Mouse (Mus musculus) cerebellum, postnatal 10 days (tissue): Measurements from ENCODE around the gene Cypt1.

ENCODE experiments used
- DNase-seq, 2 experiments: peaks; one replicate each; pipeline ENCODE4 v3.0.0; 2021; ENCODE audit warnings: mixed read lengths in 2 of 2

The Cypt1 gene

DNA sequence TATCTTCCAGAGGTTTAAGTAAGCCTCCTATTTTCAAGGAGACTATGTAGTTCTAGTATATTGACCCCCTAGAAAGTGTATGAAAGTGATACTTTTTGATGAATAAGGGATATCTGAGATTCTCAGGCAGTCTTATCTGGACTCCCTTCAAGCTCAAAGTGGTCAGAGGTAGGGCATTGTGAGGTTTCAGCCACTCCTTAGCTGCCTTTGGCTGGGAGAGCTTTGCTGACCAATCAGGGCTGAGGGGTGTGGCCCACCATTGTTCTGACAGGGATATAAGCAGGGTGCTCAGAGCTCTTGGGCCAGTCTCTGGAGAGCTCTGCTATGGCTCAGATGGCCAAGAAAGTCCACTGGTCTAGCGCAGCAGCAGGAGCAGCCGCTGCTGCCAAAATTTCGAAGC is at the start of gene Cypt1:
TSS of gene Cypt1 (plus strand) at position 301 of the 400 bp plus-strand sequence.
- no peak for DNase-seq

GRCm38 (mm10) chrX:16546806-16547205 is 24.1 kb downstream of the Cypt1 start:
- no peak for DNase-seq

DNA sequence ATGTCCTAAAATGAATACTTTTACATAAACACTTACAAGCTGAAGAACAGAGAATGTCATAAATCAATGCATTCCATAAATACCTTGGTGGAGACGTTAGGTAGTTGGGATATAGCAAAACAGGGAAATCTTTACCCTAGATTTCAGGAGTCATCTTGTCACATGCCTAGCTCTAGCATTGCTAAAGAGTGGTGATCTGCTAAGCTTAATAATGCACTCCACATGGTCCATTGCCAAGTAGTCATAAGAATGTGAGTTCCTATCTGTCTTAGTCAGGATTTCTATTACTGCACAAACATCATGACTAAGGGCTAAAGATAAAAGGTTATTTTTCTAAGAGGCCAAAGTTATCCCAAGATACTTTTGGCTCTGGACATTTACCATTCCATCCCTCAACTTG is 34.4 kb downstream of the Cypt1 start:
- DNase-seq = no peak

- DNase-seq = no peak
Observed at GRCm38 (mm10) chrX:16558501-16558900, 35.8 kb downstream of the Cypt1 start.
